Mouse (Mus musculus): ENCODE measurements around the gene Nol12.

DNA sequence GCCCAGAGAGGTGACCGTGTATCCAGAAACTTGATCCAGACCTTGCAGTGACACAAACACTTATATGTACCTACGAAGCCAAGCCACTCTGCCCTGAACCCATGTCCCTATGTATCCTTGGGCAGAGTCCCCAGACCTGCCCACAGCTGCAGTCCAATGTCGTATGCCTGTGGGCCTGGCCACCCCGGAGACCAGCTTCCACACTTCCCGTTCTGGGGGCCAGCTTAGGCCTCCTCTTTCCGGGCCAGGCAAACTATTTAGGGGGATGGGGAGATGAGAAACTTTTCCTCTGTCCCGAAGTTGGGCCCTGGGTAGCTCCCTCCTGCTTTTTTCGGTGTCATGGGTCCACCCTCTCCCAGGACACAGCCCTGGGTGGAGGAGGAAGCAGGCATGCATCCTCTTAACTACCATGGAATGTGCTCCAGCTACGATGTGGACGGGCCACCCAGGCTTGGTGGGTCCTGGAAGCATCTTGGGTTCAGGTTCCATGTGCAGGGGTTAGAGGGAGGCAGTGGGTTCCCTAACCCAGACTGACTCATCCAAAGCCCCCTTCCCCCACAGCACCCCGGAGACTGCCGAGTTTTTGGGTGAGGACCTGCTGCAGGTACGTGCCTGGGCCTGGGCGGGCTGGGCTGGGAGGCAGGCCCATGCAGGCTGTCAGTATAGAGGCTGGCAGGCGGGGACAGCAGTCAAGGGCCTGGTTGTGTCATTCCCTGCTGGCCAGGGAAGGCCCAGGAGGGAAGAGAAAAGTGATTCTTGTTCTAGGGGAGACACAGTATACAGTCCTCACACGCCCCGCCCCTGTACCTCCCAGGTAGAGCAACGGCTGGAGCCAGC lies 33.9 kb upstream of the Nol12 start:
- TF ChIP-seq GATA1 (IDR thresholded peaks at IDR 0.05; ENCODE audit: borderline replicate concordance, low read length): no peak
- no peak for TF ChIP-seq FLI1 (IDR thresholded peaks at IDR 0.05; ENCODE audit: low read length)
